Comparison of ENCODE assay signal across 20 mouse cellular contexts in genomic region chr1:74085566-74085965, GRCm38 (mm10). TPM values are rescaled to one million over a fixed set of nuclear protein-coding genes. Genes with fewer than 3 reads are reported as not detected.
"Had no signal": no experiment of that assay in that cellular context is flagged by ENCODE, and none has a peak within 500 bp of the region (broad histone marks: within the 10 kb centered on the region; RNA-seq: fewer than 3 reads in every experiment).

No protein-coding gene starts in this region.

- H3K27me3 ChIP-seq: midbrain, embryonic 12.5 days; neural tube, embryonic 13.5 days; neural tube, embryonic 15.5 days; stomach, embryonic 15.5 days had no signal

- H3K36me3 ChIP-seq: midbrain, embryonic 10.5 days; midbrain, embryonic 12.5 days; neural tube, embryonic 13.5 days; neural tube, embryonic 15.5 days; stomach, embryonic 15.5 days had no signal

- H3K4me3 ChIP-seq: midbrain, embryonic 10.5 days; midbrain, embryonic 12.5 days; myocyte; neural tube, embryonic 13.5 days; neural tube, embryonic 15.5 days; stomach, embryonic 15.5 days had no signal

- H3K27ac ChIP-seq: midbrain, embryonic 12.5 days; neural tube, embryonic 13.5 days; neural tube, embryonic 15.5 days had no signal

- DNase-seq: lung, adult 18-20 months; lung, embryonic 14.5 days; lung, postnatal 10 days; lung, postnatal 4 days; midbrain, embryonic 14.5 days; retina, postnatal 1 day; right cerebral cortex, adult 18-20 months; right cerebral cortex, postnatal 25 days; right cerebral cortex, postnatal 4 days; thymus, adult 2 months; thymus, postnatal 25 days; thymus, postnatal 4 days had no signal

RNA-seq across cellular contexts. Expression of gene Rufy4, which starts 39.8 kb away (rescaled TPM):
- polyA plus RNA-seq: liver, embryonic 16.5 days; myocyte; small intestine, adult 2 months had no signal
